Mouse (Mus musculus) cerebellum, adult 18-20 months (tissue): ENCODE results near the gene H2-Aa.
A peak's percentile ranks its signal among the peaks of the same experiment; 100 is the strongest.

Experiments used
- DNase-seq, 2 experiments: peaks; one replicate each; pipeline ENCODE4 v3.0.0; 2021

Gene H2-Aa

GRCm38 (mm10) chr17:34260551-34260950 is 27.1 kb downstream of the H2-Aa start:
- no peak for DNase-seq

GRCm38 (mm10) chr17:34257594-34258375 is 29.8 kb downstream of the H2-Aa start, which contains the start of gene H2-Ab1:
H2-Ab1 (plus strand) TSS chr17:34257689.
- DNase-seq: peak; percentile 28 to 35

GRCm38 (mm10) chr17:34256501-34256900 is 31.1 kb downstream of the H2-Aa start:
- DNase-seq: no peak

GRCm38 (mm10) chr17:34251666-34252065 is 36.0 kb downstream of the H2-Aa start:
- no peak for DNase-seq

- peak; percentile 27 to 35 for DNase-seq
Measured at GRCm38 (mm10) chr17:34249878-34250277, 37.7 kb downstream of the H2-Aa start.

- no peak for DNase-seq
Measured at GRCm38 (mm10) chr17:34249361-34249760, 38.3 kb downstream of the H2-Aa start.

GRCm38 (mm10) chr17:34248764-34249163 is 38.9 kb downstream of the H2-Aa start:
- DNase-seq: no peak

- no peak for DNase-seq
Measured at GRCm38 (mm10) chr17:34247047-34247446, 40.6 kb downstream of the H2-Aa start.

- no peak for DNase-seq
Measured at GRCm38 (mm10) chr17:34244656-34245055, 43.0 kb downstream of the H2-Aa start.

- no peak for DNase-seq
Measured at GRCm38 (mm10) chr17:34240916-34241315, 46.7 kb downstream of the H2-Aa start.

- DNase-seq: no peak
Measured at GRCm38 (mm10) chr17:34240366-34240765, 47.3 kb downstream of the H2-Aa start.

GRCm38 (mm10) chr17:34239601-34240041 is 48.0 kb downstream of the H2-Aa start:
- no peak for DNase-seq

GRCm38 (mm10) chr17:34238706-34239105 is 48.9 kb downstream of the H2-Aa start, which contains the start of gene H2-Ob:
H2-Ob (plus strand) TSS chr17:34238903.
- DNase-seq: peak in 1 of 2 experiments; percentile 18

GRCm38 (mm10) chr17:34237741-34238140 is 49.9 kb downstream of the H2-Aa start:
- no peak for DNase-seq

GRCm38 (mm10) chr17:34236691-34237090 is 50.9 kb downstream of the H2-Aa start:
- DNase-seq: no peak

- peak; percentile 62 for DNase-seq
Measured at GRCm38 (mm10) chr17:34234926-34235325, 52.7 kb downstream of the H2-Aa start.
